Mouse (Mus musculus) embryonic facial prominence, embryonic 10.5 days (tissue): ENCODE results near the gene G3bp2. TPM values are rescaled to one million over a fixed set of nuclear protein-coding genes. Genes with fewer than 3 reads are reported as not detected.

ENCODE experiments used
- DNase-seq: peaks from one replicate; pipeline ENCODE4 v3.0.0-alpha.2; 2017; ENCODE audit warnings: low spot score
- H3K27ac ChIP-seq: fragments of 300-500 bp; sonication (generic); replicated peaks from 2 replicates; pipeline ENCODE4 v1.5.1; 2016; ENCODE audit warnings: mild to moderate bottlenecking
- H3K27me3 ChIP-seq: fragments of 300-500 bp; sonication (generic); replicated peaks from 2 replicates; pipeline ENCODE4 v1.6.1; 2016; ENCODE audit warnings: low read depth, mild to moderate bottlenecking; ENCODE audit not compliant: poor library complexity, severe bottlenecking
- H3K36me3 ChIP-seq: fragments of 300-500 bp; sonication (generic); replicated peaks from 2 replicates; pipeline ENCODE4 v1.6.1; 2016; ENCODE audit warnings: mild to moderate bottlenecking, moderate library complexity
- H3K4me1 ChIP-seq: fragments of 300-500 bp; sonication (generic); 2 replicates; pipeline ENCODE4 v1.6.1; 2016
- H3K4me3 ChIP-seq: fragments of 300-500 bp; sonication (generic); 2 replicates; pipeline ENCODE4 v1.5.1; 2016; ENCODE audit warnings: mild to moderate bottlenecking, moderate library complexity
- H3K9me3 ChIP-seq: fragments of 300-500 bp; sonication (generic); 2 replicates; pipeline ENCODE4 v1.6.1; 2016; ENCODE audit warnings: mild to moderate bottlenecking
- WGBS: fragments of 180-500 bp; shearing (Covaris S2); methylation state at CpG from one replicate; pipeline ENCODE4 v1.1.7; 2016; 5-methylcytosine and 5-hydroxymethylcytosine counted together
- polyA plus RNA-seq: library from polyadenylated mRNA; unstranded; fragments of >200 nt; fragmentation: Nextera tagmentation; extraction: Ambion mirVana; gene quantifications from 2 replicates; pipeline ENCODE4 v1.2.1, GENCODE M21; 2016

Gene G3bp2
- polyA plus RNA-seq, 1 experiment from 2014 or later: 282 TPM

DNA sequence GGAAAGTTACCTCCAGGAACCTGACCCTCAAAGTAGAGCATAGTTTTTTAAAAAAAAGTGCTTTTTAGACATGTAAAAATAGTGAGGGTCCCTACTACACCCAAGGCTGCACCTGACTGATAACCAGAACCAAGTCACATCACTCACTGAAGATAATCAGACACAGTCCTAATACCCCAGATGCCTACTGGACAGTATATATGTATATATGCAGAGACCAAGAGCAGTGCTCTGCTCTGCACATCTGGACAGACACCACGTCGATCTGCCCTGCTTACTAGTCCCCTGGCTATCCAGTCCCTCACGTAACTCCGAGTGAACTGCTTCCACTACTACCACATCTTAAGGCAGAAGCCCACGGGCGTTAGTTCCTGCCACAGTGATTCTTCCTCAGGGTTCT, 30.7 kb upstream of the G3bp2 start:
- H3K4me1 ChIP-seq: peaks cover 11% of the 10 kb centered on the region
- H3K27ac ChIP-seq: no peak overlapping the region
- H3K36me3 ChIP-seq: no peaks in the 10 kb centered on the region
- H3K27me3 ChIP-seq: peaks cover 18% of the 10 kb centered on the region; the same call in 1 of the 2 replicates
- no peaks in the 10 kb centered on the region for H3K9me3 ChIP-seq
- WGBS: 90% methylated on average over 6 of the region's 6 CpGs
- DNase-seq: no peak
- no peak overlapping the region for H3K4me3 ChIP-seq

DNA sequence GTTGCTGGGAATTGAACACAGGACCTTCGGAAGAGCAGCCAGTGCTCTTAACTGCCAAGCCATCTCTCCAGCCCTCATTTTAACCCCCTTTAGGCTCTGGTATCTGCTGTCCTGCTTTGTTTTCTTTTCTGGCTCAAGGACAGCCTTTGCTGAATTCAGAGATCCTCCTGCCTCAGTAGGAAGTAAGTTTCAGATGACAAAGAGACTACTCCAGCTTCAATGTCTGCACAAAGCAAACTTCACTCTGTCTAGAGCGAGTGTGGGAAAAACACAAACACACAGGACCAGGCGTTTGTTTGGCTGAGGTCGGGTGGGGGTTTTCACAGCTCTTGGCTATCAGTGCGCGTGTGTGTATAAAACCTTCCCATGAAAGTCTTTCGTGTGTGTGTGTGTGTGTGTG, 30.0 kb upstream of the G3bp2 start:
- Histone ChIP-seq H3K4me3 (no peak overlapping the region), H3K4me1 (peaks cover 11% of the 10 kb centered on the region), H3K36me3 (no peaks in the 10 kb centered on the region), H3K27ac (no peak overlapping the region), H3K27me3 (peaks cover 18% of the 10 kb centered on the region; the same call in 1 of the 2 replicates), H3K9me3 (no peaks in the 10 kb centered on the region)
- DNase-seq: no peak
- 88% methylated on average over 7 of the region's 7 CpGs for WGBS

DNA sequence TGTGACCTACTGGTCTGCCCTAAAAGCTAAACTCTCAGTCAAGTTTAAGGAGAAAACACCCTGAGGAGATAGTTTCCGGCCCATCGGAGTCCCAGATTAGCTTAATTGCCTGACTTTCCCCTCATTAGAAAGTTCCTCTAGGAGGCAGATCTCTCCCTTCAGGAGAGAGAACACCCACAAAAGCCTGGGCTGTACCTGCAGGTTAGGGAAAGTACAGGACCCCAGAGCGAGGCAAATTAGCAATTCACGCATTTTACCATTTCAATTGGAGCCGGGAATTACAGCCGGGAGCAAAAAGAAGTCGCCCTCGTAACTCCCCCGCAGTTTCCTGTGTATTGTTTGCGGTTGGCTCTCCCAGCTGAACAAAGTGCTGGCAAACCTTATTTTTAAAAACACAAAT, 29.1 kb upstream of the G3bp2 start:
- Histone ChIP-seq H3K9me3 (no peaks in the 10 kb centered on the region), H3K27me3 (peaks cover 18% of the 10 kb centered on the region; the same call in 1 of the 2 replicates), H3K36me3 (no peaks in the 10 kb centered on the region), H3K4me1 (peaks cover 11% of the 10 kb centered on the region), H3K4me3 (peak overlapping the region; percentile 40), H3K27ac (no peak overlapping the region)
- 2% methylated on average over 10 of the region's 10 CpGs for WGBS
- DNase-seq: no peak

DNA sequence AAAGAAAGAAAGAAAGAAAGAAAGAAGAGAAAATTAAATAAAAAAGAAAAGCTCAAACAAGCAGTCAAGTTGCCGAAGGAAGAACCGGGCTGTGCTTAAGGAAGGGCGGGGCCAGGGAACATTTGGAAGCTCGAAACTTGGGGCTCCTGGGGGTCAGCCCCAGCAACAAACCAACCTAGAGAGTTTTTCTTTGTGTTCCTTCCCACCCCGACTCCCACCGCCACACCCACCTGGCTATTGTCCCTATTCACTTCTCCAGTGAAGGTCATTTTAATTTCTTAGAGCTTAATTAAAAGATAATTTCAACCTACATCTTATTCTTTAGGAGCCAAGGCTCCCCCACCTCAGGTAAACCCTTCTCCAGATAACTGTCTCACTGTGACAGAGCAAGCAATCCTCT, 28.7 kb upstream of the G3bp2 start:
- Histone ChIP-seq H3K27ac (no peak overlapping the region), H3K9me3 (no peaks in the 10 kb centered on the region), H3K4me1 (peaks cover 11% of the 10 kb centered on the region), H3K36me3 (no peaks in the 10 kb centered on the region), H3K4me3 (peak overlapping the region; percentile 40), H3K27me3 (peaks cover 18% of the 10 kb centered on the region; the same call in 1 of the 2 replicates)
- WGBS: 11% methylated on average over 6 of the region's 6 CpGs
- no peak for DNase-seq

DNA sequence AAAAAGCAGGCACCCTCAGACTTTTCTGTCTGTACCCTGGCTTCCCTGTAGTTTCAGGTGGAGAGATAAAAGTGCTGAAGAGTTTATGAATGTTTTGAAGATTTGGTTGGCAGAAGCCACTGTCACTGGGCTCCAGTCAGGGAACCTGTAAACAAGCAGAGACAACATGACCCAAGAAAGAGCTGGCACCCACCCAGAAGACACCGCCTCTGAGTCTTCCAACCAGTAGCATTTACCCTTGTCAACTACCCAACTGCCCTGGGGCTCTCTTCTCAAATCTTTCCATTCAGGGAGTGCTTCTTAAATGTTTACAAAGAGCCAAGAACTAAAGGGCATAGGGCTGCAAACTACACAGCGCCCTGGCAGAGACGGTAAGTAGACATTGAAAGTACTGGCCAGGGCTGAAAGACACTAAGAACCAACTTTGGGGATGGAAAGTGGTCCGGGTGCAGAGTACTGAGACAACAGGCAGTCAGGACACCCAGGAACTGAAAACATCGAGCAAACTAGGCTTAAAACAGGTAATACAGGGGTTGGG, 27.4 kb upstream of the G3bp2 start:
- H3K36me3 ChIP-seq: no peaks in the 10 kb centered on the region
- peaks cover 18% of the 10 kb centered on the region for H3K4me1 ChIP-seq
- peaks cover 18% of the 10 kb centered on the region; the same call in 1 of the 2 replicates for H3K27me3 ChIP-seq
- 87% methylated on average over 5 of the region's 5 CpGs for WGBS
- no peak overlapping the region for H3K4me3 ChIP-seq
- no peak overlapping the region for H3K27ac ChIP-seq
- no peaks in the 10 kb centered on the region for H3K9me3 ChIP-seq
- DNase-seq: no peak

DNA sequence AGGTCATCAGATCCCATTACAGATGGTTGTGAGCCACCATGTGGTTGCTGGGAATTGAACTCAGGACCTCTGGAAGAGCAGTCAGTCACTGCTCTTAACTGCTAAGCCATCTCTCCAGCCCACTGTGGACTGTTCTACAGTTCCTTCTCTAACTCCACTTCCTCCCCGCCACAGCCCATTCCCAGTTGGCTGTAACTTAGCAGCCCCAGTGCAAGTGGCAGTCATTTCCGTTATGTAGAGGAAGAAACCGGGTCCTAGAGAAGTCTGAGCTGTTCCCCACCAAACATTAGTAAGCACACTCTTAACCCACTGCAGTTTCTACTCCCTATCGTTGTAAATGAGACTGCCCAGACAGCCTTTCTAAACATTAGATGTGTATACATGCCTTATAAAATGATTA, 23.8 kb upstream of the G3bp2 start:
- Histone ChIP-seq H3K4me1 (peaks cover 11% of the 10 kb centered on the region), H3K27me3 (peaks cover 2% of the 10 kb centered on the region; the same call in 1 of the 2 replicates), H3K9me3 (no peaks in the 10 kb centered on the region), H3K4me3 (no peak overlapping the region), H3K27ac (no peak overlapping the region), H3K36me3 (no peaks in the 10 kb centered on the region)
- no peak for DNase-seq
- 92% methylated on average over 4 of the region's 4 CpGs for WGBS

DNA sequence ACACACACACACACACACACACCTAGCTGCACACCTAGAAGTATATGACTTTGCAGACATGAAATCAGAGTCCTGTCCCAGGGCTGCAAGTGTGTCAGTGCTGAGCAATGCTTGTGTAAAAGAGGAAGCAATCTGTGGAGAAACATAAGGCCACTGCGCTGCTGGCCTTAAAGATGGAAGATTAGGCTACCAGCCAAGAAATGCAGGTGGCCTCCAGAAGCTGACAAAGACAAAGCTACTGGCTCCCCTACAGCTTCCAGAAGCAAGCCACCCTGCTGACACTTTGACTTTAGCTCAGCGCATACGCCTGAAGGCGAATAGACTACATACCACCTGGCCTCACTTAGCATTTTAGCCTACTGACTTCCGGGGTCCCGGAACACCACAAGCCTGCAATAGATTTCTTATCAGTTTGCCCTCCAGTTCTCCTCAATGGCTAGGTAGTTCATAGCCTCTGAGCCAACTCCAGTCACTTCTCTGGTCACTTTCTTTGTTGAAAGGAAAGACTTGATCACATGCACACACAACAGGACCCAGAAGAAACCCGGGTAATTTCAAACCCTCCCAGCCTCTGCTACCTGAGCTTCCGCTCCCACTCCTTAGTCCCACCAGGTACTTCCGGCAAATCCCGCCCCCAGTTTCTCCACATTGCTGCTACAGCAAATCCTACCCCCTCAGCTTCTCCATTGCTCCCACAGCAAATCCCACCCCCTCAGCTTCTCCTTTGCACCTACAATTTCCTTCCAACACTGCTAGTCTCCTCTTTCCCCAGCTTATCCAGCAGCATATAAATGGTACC, 23.0 kb upstream of the G3bp2 start:
- WGBS: 48% methylated on average over 10 of the region's 10 CpGs
- Histone ChIP-seq H3K4me3 (no peak overlapping the region), H3K27ac (no peak overlapping the region), H3K36me3 (no peaks in the 10 kb centered on the region), H3K27me3 (no peaks in the 10 kb centered on the region), H3K4me1 (peaks cover 8% of the 10 kb centered on the region; the same call in 1 of the 2 replicates), H3K9me3 (no peaks in the 10 kb centered on the region)
- no peak for DNase-seq

DNA sequence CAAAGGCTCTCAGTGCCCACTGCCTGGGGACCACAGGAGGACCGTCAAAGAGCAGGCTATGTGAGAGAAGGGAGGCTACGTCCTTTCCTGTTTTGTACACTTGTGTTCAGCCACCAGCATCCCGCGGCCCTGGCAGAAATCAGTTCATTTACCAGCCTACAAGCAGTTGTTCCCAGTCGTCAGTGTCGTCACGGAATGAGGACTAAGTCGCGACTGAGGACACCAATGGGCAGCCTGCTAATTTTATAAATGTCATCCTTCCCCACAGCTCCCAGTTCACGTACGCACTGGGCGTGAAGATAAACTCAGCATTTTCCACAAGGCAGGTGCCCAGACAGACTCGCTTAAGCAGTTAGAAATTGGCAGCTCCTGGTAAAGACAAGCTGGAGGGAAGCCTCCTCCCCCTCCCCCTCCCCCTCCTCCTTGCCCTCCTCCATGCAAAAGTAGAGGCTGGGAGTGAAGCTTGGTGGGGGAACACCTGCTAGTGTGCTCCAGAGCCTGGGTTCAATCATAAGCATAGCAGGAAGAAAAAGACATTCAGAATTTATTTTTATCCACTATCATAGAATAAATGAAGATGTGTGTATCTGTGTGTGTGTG, 20.4 kb upstream of the G3bp2 start:
- H3K27ac ChIP-seq: no peak overlapping the region
- H3K4me1 ChIP-seq: peaks cover 8% of the 10 kb centered on the region; the same call in 1 of the 2 replicates
- H3K27me3 ChIP-seq: no peaks in the 10 kb centered on the region
- H3K4me3 ChIP-seq: no peak overlapping the region
- no peaks in the 10 kb centered on the region for H3K9me3 ChIP-seq
- no peak for DNase-seq
- WGBS: 76% methylated on average over 13 of the region's 13 CpGs
- H3K36me3 ChIP-seq: no peaks in the 10 kb centered on the region

DNA sequence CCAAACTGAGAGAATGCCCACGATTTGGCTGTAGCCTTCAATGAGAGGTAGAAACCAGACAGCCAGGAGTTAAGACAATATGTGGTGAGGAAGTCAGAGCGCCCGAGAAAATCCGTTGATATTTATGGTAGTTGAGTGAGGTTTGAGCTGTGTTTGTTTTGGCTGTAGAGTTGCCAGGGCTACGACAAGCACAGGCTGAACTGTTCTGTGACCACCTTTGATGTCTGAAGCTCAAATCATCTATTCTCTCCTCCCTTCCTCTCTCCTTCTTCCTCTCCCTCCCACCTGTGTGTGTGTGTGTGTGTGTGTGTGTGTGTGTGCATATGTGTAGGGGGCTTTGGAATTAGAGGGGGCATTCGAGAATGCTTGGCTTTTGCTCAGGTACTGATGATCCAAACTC, 19.5 kb upstream of the G3bp2 start:
- 67% methylated on average over 6 of the region's 6 CpGs for WGBS
- Histone ChIP-seq H3K9me3 (no peaks in the 10 kb centered on the region), H3K4me3 (no peak overlapping the region), H3K4me1 (peaks cover 15% of the 10 kb centered on the region), H3K36me3 (no peaks in the 10 kb centered on the region), H3K27me3 (no peaks in the 10 kb centered on the region), H3K27ac (no peak overlapping the region)
- DNase-seq: no peak

DNA sequence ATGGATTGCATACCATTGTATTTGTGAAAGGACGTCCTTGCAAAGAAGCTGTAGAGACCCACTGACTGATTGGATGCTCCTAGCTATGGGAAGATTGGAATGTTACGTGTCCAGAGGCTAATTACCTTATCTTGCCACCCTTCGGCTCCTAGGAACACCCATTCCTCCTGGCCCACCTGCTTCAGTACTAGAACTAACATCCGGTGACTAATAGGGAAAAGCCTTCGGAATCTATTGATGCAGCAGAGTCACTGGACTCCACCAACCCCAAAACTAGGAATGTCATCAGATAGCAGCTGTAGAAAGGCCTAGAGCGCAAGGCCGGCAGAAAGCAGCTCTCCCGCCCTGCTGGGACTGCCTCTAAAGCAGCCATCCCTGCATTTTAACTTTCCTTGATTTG, 18.1 kb upstream of the G3bp2 start:
- Histone ChIP-seq H3K9me3 (no peaks in the 10 kb centered on the region), H3K27me3 (no peaks in the 10 kb centered on the region), H3K36me3 (no peaks in the 10 kb centered on the region), H3K4me1 (peaks cover 11% of the 10 kb centered on the region), H3K4me3 (no peak overlapping the region), H3K27ac (no peak overlapping the region)
- 88% methylated on average over 8 of the region's 8 CpGs for WGBS
- DNase-seq: no peak

DNA sequence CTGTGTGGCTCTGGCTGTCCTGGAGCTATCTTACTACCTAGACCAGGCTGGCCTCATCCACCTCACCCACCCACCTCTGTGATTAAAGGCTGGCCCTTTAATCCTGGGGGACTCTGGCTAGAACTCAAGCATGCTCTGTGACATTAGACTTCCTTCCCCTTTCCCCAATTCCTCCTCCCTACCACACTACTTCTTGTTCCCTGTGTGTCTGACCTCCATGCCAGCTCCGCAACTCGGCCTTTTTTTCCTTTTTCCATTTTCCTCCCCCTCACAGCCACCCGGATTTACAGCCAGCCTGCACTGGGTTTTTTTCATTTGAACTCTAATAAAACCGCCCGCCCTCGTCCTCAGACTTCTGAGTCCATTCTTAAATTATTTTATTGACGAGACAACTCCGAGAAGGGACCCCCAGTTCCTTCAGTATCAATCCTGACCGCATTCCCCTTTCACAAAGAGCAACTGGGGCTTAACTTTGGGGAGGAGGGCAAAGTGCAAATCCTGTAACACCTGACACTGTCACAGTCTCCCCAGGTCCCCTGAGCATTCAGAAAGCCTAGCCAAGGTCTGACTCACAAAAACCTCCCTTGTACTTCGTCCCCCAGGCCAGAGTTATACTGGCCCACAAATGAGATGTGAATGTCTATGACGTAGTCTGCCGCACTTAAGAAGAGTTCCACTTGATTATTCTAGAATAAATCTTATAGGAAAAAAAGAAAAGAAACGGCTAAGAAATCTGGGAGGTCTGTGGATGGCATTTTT, 15.0 kb upstream of the G3bp2 start:
- Histone ChIP-seq H3K27ac (no peak overlapping the region), H3K9me3 (no peaks in the 10 kb centered on the region), H3K27me3 (no peaks in the 10 kb centered on the region), H3K4me3 (no peak overlapping the region), H3K36me3 (no peaks in the 10 kb centered on the region), H3K4me1 (peaks cover 10% of the 10 kb centered on the region)
- DNase-seq: no peak
- WGBS: 66% methylated on average over 13 of the region's 13 CpGs

DNA sequence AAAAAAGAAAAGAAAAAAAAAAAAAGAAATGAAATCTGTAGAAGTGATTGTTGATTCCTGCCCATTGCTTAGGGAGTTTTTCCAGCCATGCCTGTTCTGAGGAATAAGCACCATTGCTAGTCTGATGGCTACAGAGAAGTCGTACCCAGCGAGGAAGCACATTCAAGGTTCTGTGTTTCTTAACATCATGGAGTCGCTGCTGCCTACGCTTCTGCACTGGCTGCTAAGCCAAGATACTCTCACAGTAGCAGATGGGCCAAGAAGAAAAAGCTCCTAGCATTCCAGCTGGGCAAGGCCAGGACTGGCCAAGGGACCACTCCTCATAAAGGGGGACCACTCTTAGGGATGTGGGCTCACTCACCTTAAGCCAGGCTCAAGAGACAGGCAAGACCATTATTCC, 14.3 kb upstream of the G3bp2 start:
- DNase-seq: no peak
- WGBS: 90% methylated on average over 4 of the region's 4 CpGs

More for the DNA sequence above, 14.3 kb upstream of the G3bp2 start:
- Histone ChIP-seq H3K36me3 (no peaks in the 10 kb centered on the region), H3K27me3 (no peaks in the 10 kb centered on the region), H3K9me3 (no peaks in the 10 kb centered on the region), H3K27ac (no peak overlapping the region), H3K4me3 (no peak overlapping the region), H3K4me1 (peaks cover 17% of the 10 kb centered on the region)
